Mouse (Mus musculus): Measurements from ENCODE around the gene Ift43. TPM values are rescaled to one million over a fixed set of nuclear protein-coding genes. Genes with fewer than 3 reads are reported as not detected.

Ift43 gene
- polyA plus RNA-seq, 1 experiment from 2014 or later: 36.4 TPM

- Histone ChIP-seq H3K4me3 (ENCODE audit: low read depth, low read length) (no peak overlapping the region), H3K9me3 (replicated peaks; ENCODE audit: control insufficient read depth, low read length, poor library complexity, severe bottlenecking) (no peaks in the 10 kb centered on the region), H3K4me2 (ENCODE audit: low read length) (no peak overlapping the region), H3K9ac (ENCODE audit: low read depth, low read length) (no peak overlapping the region), H3K36me3 (ENCODE audit: control insufficient read depth, insufficient read depth, low read length) (no peaks in the 10 kb centered on the region), H3K27ac (ENCODE audit: low read length) (no peak overlapping the region), H3K27me3 (ENCODE audit: control insufficient read depth, insufficient read depth, low read depth, low read length) (no peaks in the 10 kb centered on the region), H3K4me1 (ENCODE audit: control insufficient read depth, insufficient read depth, low read length) (no peaks in the 10 kb centered on the region)
- WGBS: 92% methylated on average over 6 of the region's 6 CpGs
- ATAC-seq: no peak
Observed at GRCm38 (mm10) chr12:86124016-86124415, 41.7 kb downstream of the Ift43 start.

GRCm38 (mm10) chr12:86128122-86128521 lies 45.8 kb downstream of the Ift43 start:
- WGBS: 83% methylated on average over 6 of the region's 6 CpGs
- no peak overlapping the region for H3K4me2 ChIP-seq (ENCODE audit: low read length)
- H3K4me3 ChIP-seq (ENCODE audit: low read depth, low read length): no peak overlapping the region
- no peaks in the 10 kb centered on the region for H3K9me3 ChIP-seq (replicated peaks; ENCODE audit: control insufficient read depth, low read length, poor library complexity, severe bottlenecking)
- ATAC-seq: no peak
- no peaks in the 10 kb centered on the region for H3K27me3 ChIP-seq (ENCODE audit: control insufficient read depth, insufficient read depth, low read depth, low read length)
- H3K27ac ChIP-seq (ENCODE audit: low read length): no peak overlapping the region
- H3K36me3 ChIP-seq (ENCODE audit: control insufficient read depth, insufficient read depth, low read length): no peaks in the 10 kb centered on the region
- H3K9ac ChIP-seq (ENCODE audit: low read depth, low read length): no peak overlapping the region
- no peaks in the 10 kb centered on the region for H3K4me1 ChIP-seq (ENCODE audit: control insufficient read depth, insufficient read depth, low read length)

GRCm38 (mm10) chr12:86129005-86129404 lies 46.7 kb downstream of the Ift43 start:
- ATAC-seq: no peak
- Histone ChIP-seq H3K9me3 (replicated peaks; ENCODE audit: control insufficient read depth, low read length, poor library complexity, severe bottlenecking) (no peaks in the 10 kb centered on the region), H3K4me3 (ENCODE audit: low read depth, low read length) (no peak overlapping the region), H3K27ac (ENCODE audit: low read length) (no peak overlapping the region), H3K36me3 (ENCODE audit: control insufficient read depth, insufficient read depth, low read length) (no peaks in the 10 kb centered on the region), H3K9ac (ENCODE audit: low read depth, low read length) (no peak overlapping the region), H3K4me2 (ENCODE audit: low read length) (no peak overlapping the region), H3K27me3 (ENCODE audit: control insufficient read depth, insufficient read depth, low read depth, low read length) (no peaks in the 10 kb centered on the region), H3K4me1 (ENCODE audit: control insufficient read depth, insufficient read depth, low read length) (no peaks in the 10 kb centered on the region)
- 91% methylated on average over 8 of the region's 8 CpGs for WGBS

- no peaks in the 10 kb centered on the region for H3K9me3 ChIP-seq (replicated peaks; ENCODE audit: control insufficient read depth, low read length, poor library complexity, severe bottlenecking)
- H3K4me3 ChIP-seq (ENCODE audit: low read depth, low read length): no peak overlapping the region
- no peak overlapping the region for H3K9ac ChIP-seq (ENCODE audit: low read depth, low read length)
- 68% methylated on average over 10 of the region's 10 CpGs for WGBS
- H3K27me3 ChIP-seq (ENCODE audit: control insufficient read depth, insufficient read depth, low read depth, low read length): no peaks in the 10 kb centered on the region
- H3K36me3 ChIP-seq (ENCODE audit: control insufficient read depth, insufficient read depth, low read length): no peaks in the 10 kb centered on the region
- no peak overlapping the region for H3K27ac ChIP-seq (ENCODE audit: low read length)
- ATAC-seq: no peak
- no peak overlapping the region for H3K4me2 ChIP-seq (ENCODE audit: low read length)
- H3K4me1 ChIP-seq (ENCODE audit: control insufficient read depth, insufficient read depth, low read length): no peaks in the 10 kb centered on the region
Observed at GRCm38 (mm10) chr12:86129696-86130095, 47.4 kb downstream of the Ift43 start.

GRCm38 (mm10) chr12:86132799-86133198 lies 50.5 kb downstream of the Ift43 start:
- no peak overlapping the region for H3K4me3 ChIP-seq (ENCODE audit: low read depth, low read length)
- no peak overlapping the region for H3K4me2 ChIP-seq (ENCODE audit: low read length)
- H3K36me3 ChIP-seq (ENCODE audit: control insufficient read depth, insufficient read depth, low read length): no peaks in the 10 kb centered on the region
- 0 out of 2 replicates have a peak, but pooled peaks have one; percentile 28 for ATAC-seq
- H3K27me3 ChIP-seq (ENCODE audit: control insufficient read depth, insufficient read depth, low read depth, low read length): no peaks in the 10 kb centered on the region
- no peaks in the 10 kb centered on the region for H3K4me1 ChIP-seq (ENCODE audit: control insufficient read depth, insufficient read depth, low read length)
- WGBS: 26% methylated on average over 2 of the region's 2 CpGs
- H3K9ac ChIP-seq (ENCODE audit: low read depth, low read length): no peak overlapping the region
- no peaks in the 10 kb centered on the region for H3K9me3 ChIP-seq (replicated peaks; ENCODE audit: control insufficient read depth, low read length, poor library complexity, severe bottlenecking)
- H3K27ac ChIP-seq (ENCODE audit: low read length): no peak overlapping the region

- no peak for ATAC-seq
- no peaks in the 10 kb centered on the region for H3K9me3 ChIP-seq (replicated peaks; ENCODE audit: control insufficient read depth, low read length, poor library complexity, severe bottlenecking)
- no peak overlapping the region for H3K4me3 ChIP-seq (ENCODE audit: low read depth, low read length)
- WGBS: 67% methylated on average over 4 of the region's 4 CpGs
- no peaks in the 10 kb centered on the region for H3K4me1 ChIP-seq (ENCODE audit: control insufficient read depth, insufficient read depth, low read length)
- H3K36me3 ChIP-seq (ENCODE audit: control insufficient read depth, insufficient read depth, low read length): peaks cover 3% of the 10 kb centered on the region; the same call in 1 of the 2 replicates
- H3K27me3 ChIP-seq (ENCODE audit: control insufficient read depth, insufficient read depth, low read depth, low read length): no peaks in the 10 kb centered on the region
- no peak overlapping the region for H3K4me2 ChIP-seq (ENCODE audit: low read length)
- H3K9ac ChIP-seq (ENCODE audit: low read depth, low read length): no peak overlapping the region
- H3K27ac ChIP-seq (ENCODE audit: low read length): no peak overlapping the region
Observed at GRCm38 (mm10) chr12:86135691-86136090, 53.4 kb downstream of the Ift43 start.

- Histone ChIP-seq H3K27me3 (ENCODE audit: control insufficient read depth, insufficient read depth, low read depth, low read length) (no peaks in the 10 kb centered on the region), H3K4me2 (ENCODE audit: low read length) (no peak overlapping the region), H3K4me1 (ENCODE audit: control insufficient read depth, insufficient read depth, low read length) (no peaks in the 10 kb centered on the region), H3K9me3 (replicated peaks; ENCODE audit: control insufficient read depth, low read length, poor library complexity, severe bottlenecking) (no peaks in the 10 kb centered on the region), H3K36me3 (ENCODE audit: control insufficient read depth, insufficient read depth, low read length) (peaks cover 3% of the 10 kb centered on the region; the same call in 1 of the 2 replicates), H3K27ac (ENCODE audit: low read length) (no peak overlapping the region), H3K9ac (ENCODE audit: low read depth, low read length) (no peak overlapping the region), H3K4me3 (ENCODE audit: low read depth, low read length) (no peak overlapping the region)
- no peak for ATAC-seq
- WGBS: 95% methylated on average over 9 of the region's 9 CpGs
Observed at GRCm38 (mm10) chr12:86138696-86139095, 56.4 kb downstream of the Ift43 start.

GRCm38 (mm10) chr12:86142389-86142788 lies 60.0 kb downstream of the Ift43 start:
- Histone ChIP-seq H3K9me3 (replicated peaks; ENCODE audit: control insufficient read depth, low read length, poor library complexity, severe bottlenecking) (no peaks in the 10 kb centered on the region), H3K36me3 (ENCODE audit: control insufficient read depth, insufficient read depth, low read length) (peaks cover 3% of the 10 kb centered on the region; the same call in 1 of the 2 replicates), H3K27ac (ENCODE audit: low read length) (no peak overlapping the region), H3K9ac (ENCODE audit: low read depth, low read length) (no peak overlapping the region), H3K4me3 (ENCODE audit: low read depth, low read length) (no peak overlapping the region), H3K4me2 (ENCODE audit: low read length) (no peak overlapping the region), H3K27me3 (ENCODE audit: control insufficient read depth, insufficient read depth, low read depth, low read length) (no peaks in the 10 kb centered on the region), H3K4me1 (ENCODE audit: control insufficient read depth, insufficient read depth, low read length) (no peaks in the 10 kb centered on the region)
- 86% methylated on average over 1 of the region's 1 CpGs for WGBS
- no peak for ATAC-seq

- H3K36me3 ChIP-seq (ENCODE audit: control insufficient read depth, insufficient read depth, low read length): no peaks in the 10 kb centered on the region
- 95% methylated on average over 3 of the region's 3 CpGs for WGBS
Observed at GRCm38 (mm10) chr12:86146246-86146645, 63.9 kb downstream of the Ift43 start.

More at GRCm38 (mm10) chr12:86146246-86146645, 63.9 kb downstream of the Ift43 start:
- no peak overlapping the region for H3K4me3 ChIP-seq (ENCODE audit: low read depth, low read length)
- no peak overlapping the region for H3K9ac ChIP-seq (ENCODE audit: low read depth, low read length)
- H3K4me1 ChIP-seq (ENCODE audit: control insufficient read depth, insufficient read depth, low read length): no peaks in the 10 kb centered on the region
- no peaks in the 10 kb centered on the region for H3K9me3 ChIP-seq (replicated peaks; ENCODE audit: control insufficient read depth, low read length, poor library complexity, severe bottlenecking)
- ATAC-seq: no peak
- no peak overlapping the region for H3K27ac ChIP-seq (ENCODE audit: low read length)
- no peaks in the 10 kb centered on the region for H3K27me3 ChIP-seq (ENCODE audit: control insufficient read depth, insufficient read depth, low read depth, low read length)
- no peak overlapping the region for H3K4me2 ChIP-seq (ENCODE audit: low read length)

Measured in midbrain, embryonic 16.5 days (tissue).